Mouse (Mus musculus): ENCODE data around the gene Gja5. TPM values are rescaled to one million over a fixed set of nuclear protein-coding genes. Genes with fewer than 3 reads are reported as not detected.
A peak's percentile ranks its signal among the peaks of the same experiment; 100 is the strongest.

Gja5 gene
- 2.5 TPM in 2 replicates for polyA plus RNA-seq (2016; fragmentation: Nextera tagmentation; extraction: Ambion mirVana)

DNA sequence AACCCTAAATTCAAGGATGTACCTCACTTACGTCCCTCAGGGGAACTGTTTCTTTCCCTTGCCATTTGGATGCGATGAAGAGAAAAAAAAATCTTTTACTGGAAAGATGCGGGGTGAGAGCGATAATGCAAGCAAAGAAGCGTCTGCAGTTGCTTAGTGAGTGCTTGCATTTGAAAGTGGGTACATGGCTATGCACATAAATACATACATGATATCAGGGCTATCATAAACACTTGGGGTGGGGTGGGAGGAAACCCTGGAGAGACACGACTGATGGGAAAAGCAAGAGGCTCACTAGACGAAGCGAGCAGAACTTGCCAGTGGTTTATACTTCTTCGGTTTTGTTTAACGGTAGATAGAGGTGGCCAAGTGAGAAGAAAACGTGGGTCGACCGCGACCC, at the start of gene Gja5:
TSS of gene Gja5 (plus strand) at position 301 of the 400 bp plus-strand sequence.
- WGBS (ENCODE audit: insufficient replicate concordance), result 11% methylated on average over 14 of the region's 14 CpGs
- no peak for ATAC-seq
- Histone ChIP-seq H3K36me3 (no peaks in the 10 kb centered on the region), H3K4me3 (peak within 1 kb of the TSS; percentile 94), H3K27ac (0 out of 2 replicates have a peak within 1 kb of the TSS, but pooled peaks have one; percentile 26), H3K9ac (peak within 1 kb of the TSS; percentile 93), H3K27me3 (replicated peaks) (peaks cover 8% of the 10 kb centered on the region; the same call in 1 of the 2 replicates), H3K4me2 (peak within 1 kb of the TSS; percentile 88), H3K9me3 (replicated peaks) (no peaks in the 10 kb centered on the region), H3K4me1 (peaks cover 28% of the 10 kb centered on the region)

GRCm38 (mm10) chr3:96855833-96856232, 48.7 kb upstream of the Gja5 start:
- no peaks in the 10 kb centered on the region for H3K27me3 ChIP-seq (replicated peaks)
- 75% methylated on average over 3 of the region's 3 CpGs for WGBS (ENCODE audit: insufficient replicate concordance)
- H3K4me2 ChIP-seq, result no peak overlapping the region
- no peaks in the 10 kb centered on the region for H3K9me3 ChIP-seq (replicated peaks)
- peaks cover 7% of the 10 kb centered on the region for H3K36me3 ChIP-seq
- ATAC-seq, result no peak
- no peak overlapping the region for H3K9ac ChIP-seq
- no peak overlapping the region for H3K27ac ChIP-seq
- H3K4me1 ChIP-seq, result no peaks in the 10 kb centered on the region
- H3K4me3 ChIP-seq, result no peak overlapping the region

GRCm38 (mm10) chr3:96860498-96860897, 44.0 kb upstream of the Gja5 start:
- 92% methylated on average over 5 of the region's 5 CpGs for WGBS (ENCODE audit: insufficient replicate concordance)

GRCm38 (mm10) chr3:96867863-96868262, 36.6 kb upstream of the Gja5 start:
- H3K36me3 ChIP-seq, result peaks cover 51% of the 10 kb centered on the region
- WGBS (ENCODE audit: insufficient replicate concordance), result 85% methylated on average over 3 of the region's 3 CpGs
- H3K9ac ChIP-seq, result no peak overlapping the region
- H3K9me3 ChIP-seq (replicated peaks), result no peaks in the 10 kb centered on the region
- no peak overlapping the region for H3K4me2 ChIP-seq
- H3K27me3 ChIP-seq (replicated peaks), result no peaks in the 10 kb centered on the region
- H3K4me3 ChIP-seq, result no peak overlapping the region
- H3K4me1 ChIP-seq, result no peaks in the 10 kb centered on the region
- no peak for ATAC-seq
- H3K27ac ChIP-seq, result no peak overlapping the region

More at GRCm38 (mm10) chr3:96860498-96860897, 44.0 kb upstream of the Gja5 start:
- Histone ChIP-seq H3K27ac (no peak overlapping the region), H3K9ac (no peak overlapping the region), H3K4me1 (no peaks in the 10 kb centered on the region), H3K9me3 (replicated peaks) (no peaks in the 10 kb centered on the region), H3K4me2 (no peak overlapping the region), H3K27me3 (replicated peaks) (no peaks in the 10 kb centered on the region), H3K36me3 (peaks cover 10% of the 10 kb centered on the region), H3K4me3 (no peak overlapping the region)
- ATAC-seq, result no peak

GRCm38 (mm10) chr3:96868566-96868965, 35.9 kb upstream of the Gja5 start:
- no peak for ATAC-seq
- no peak overlapping the region for H3K9ac ChIP-seq
- H3K27me3 ChIP-seq (replicated peaks), result no peaks in the 10 kb centered on the region
- H3K4me3 ChIP-seq, result no peak overlapping the region
- H3K27ac ChIP-seq, result no peak overlapping the region
- no peaks in the 10 kb centered on the region for H3K4me1 ChIP-seq
- no peaks in the 10 kb centered on the region for H3K9me3 ChIP-seq (replicated peaks)
- WGBS (ENCODE audit: insufficient replicate concordance), result 79% methylated on average over 8 of the region's 8 CpGs
- H3K36me3 ChIP-seq, result peaks cover 58% of the 10 kb centered on the region
- no peak overlapping the region for H3K4me2 ChIP-seq

GRCm38 (mm10) chr3:96869091-96869490, 35.4 kb upstream of the Gja5 start:
- Histone ChIP-seq H3K9ac (no peak overlapping the region), H3K4me1 (no peaks in the 10 kb centered on the region), H3K9me3 (replicated peaks) (no peaks in the 10 kb centered on the region), H3K27me3 (replicated peaks) (no peaks in the 10 kb centered on the region), H3K4me3 (no peak overlapping the region), H3K4me2 (no peak overlapping the region), H3K27ac (no peak overlapping the region), H3K36me3 (peaks cover 63% of the 10 kb centered on the region)
- 82% methylated on average over 7 of the region's 7 CpGs for WGBS (ENCODE audit: insufficient replicate concordance)
- ATAC-seq, result no peak

DNA sequence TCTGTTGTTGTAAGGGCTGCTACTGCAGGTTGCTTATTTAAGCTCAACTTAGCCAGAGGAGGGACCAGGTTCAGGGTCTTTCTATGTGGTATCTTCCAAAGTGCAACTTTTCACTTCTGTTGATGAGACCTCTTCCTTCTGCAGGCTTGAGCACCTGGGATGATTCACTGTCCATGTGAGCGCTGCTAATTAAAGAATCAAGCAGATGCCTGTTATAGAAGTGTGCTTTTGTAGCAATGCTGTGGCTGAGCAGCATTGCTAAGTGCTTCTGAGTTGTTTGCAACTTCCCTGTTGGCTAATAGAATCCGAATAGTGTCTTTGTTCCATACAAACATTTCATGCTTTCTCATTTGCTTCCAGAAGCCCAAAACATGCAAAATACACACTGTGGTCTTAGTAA, 34.2 kb upstream of the Gja5 start:
- H3K36me3 ChIP-seq, result peaks cover 74% of the 10 kb centered on the region
- 74% methylated on average over 2 of the region's 2 CpGs for WGBS (ENCODE audit: insufficient replicate concordance)
- H3K4me2 ChIP-seq, result no peak overlapping the region
- H3K27me3 ChIP-seq (replicated peaks), result no peaks in the 10 kb centered on the region
- H3K9me3 ChIP-seq (replicated peaks), result no peaks in the 10 kb centered on the region
- no peak overlapping the region for H3K4me3 ChIP-seq
- H3K27ac ChIP-seq, result no peak overlapping the region
- no peaks in the 10 kb centered on the region for H3K4me1 ChIP-seq
- ATAC-seq, result no peak
- no peak overlapping the region for H3K9ac ChIP-seq

- Histone ChIP-seq H3K4me2 (no peak overlapping the region), H3K4me1 (no peaks in the 10 kb centered on the region), H3K9ac (no peak overlapping the region), H3K9me3 (replicated peaks) (no peaks in the 10 kb centered on the region), H3K27ac (no peak overlapping the region), H3K4me3 (no peak overlapping the region), H3K27me3 (replicated peaks) (no peaks in the 10 kb centered on the region), H3K36me3 (peaks cover 81% of the 10 kb centered on the region)
- 84% methylated on average over 8 of the region's 8 CpGs for WGBS (ENCODE audit: insufficient replicate concordance)
- ATAC-seq, result no peak
Measured at GRCm38 (mm10) chr3:96871070-96871469, 33.4 kb upstream of the Gja5 start.

DNA sequence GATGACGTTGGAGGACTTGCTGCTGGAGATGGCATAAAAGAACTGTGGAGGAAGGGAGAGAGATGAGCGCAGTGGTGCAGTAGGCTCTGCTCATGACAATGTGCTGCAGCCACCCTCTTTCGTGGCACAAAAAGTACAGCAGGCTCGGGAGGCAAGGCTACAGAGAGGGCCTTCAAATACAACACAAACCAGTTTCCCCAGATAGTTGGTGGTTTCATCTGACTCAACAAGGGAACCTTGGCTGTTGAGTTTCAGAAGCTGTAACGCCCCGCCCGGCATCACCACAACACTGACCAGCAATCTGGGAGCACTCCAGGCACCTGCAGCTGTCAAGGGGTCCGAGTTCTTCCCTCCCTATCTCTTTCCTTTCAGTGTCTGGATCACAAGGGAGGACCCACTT, 32.0 kb upstream of the Gja5 start:
- Histone ChIP-seq H3K36me3 (peaks cover 90% of the 10 kb centered on the region), H3K9ac (no peak overlapping the region), H3K4me2 (no peak overlapping the region), H3K9me3 (replicated peaks) (no peaks in the 10 kb centered on the region), H3K4me3 (no peak overlapping the region), H3K4me1 (no peaks in the 10 kb centered on the region), H3K27ac (no peak overlapping the region), H3K27me3 (replicated peaks) (no peaks in the 10 kb centered on the region)
- WGBS (ENCODE audit: insufficient replicate concordance), result 84% methylated on average over 8 of the region's 8 CpGs
- no peak for ATAC-seq

DNA sequence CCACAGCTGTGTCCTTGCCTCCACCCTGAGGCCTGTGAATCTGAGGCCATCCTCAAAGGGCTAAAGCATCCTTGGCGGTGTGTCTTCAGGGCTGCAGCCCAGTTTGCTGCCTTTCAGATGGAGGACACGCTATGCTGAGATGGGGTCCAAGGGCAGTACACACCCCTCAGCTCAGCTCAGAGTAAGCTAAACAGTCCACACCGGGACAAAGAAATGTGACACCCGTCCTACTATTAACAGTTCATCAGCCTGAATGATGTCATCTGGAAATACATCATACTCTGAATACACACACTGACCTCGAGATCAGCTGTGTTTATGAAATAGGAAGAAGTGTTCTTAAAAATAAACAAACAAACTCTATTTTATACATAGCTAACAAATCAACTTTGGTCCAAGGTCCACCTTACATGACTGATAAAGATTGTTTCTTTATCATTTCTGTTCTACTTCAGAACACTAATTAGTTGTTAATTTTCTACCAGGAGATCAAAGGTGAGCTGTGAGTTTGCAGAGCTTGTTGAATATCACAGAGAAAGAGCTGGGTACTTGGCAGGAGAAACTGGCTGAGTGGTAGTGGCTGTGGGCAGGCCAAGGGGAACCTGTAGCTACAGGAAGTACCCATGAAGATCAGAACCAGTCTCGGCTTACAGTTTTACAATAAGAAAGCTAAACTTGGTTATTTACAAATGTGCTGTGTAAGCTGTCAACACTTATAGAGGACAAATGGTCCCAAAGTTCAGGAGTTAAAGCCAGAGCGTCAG, 29.5 kb upstream of the Gja5 start:
- Histone ChIP-seq H3K4me2 (no peak overlapping the region), H3K27me3 (replicated peaks) (no peaks in the 10 kb centered on the region), H3K9me3 (replicated peaks) (no peaks in the 10 kb centered on the region), H3K4me3 (no peak overlapping the region), H3K27ac (no peak overlapping the region), H3K9ac (no peak overlapping the region), H3K36me3 (peaks cover 86% of the 10 kb centered on the region), H3K4me1 (no peaks in the 10 kb centered on the region)
- ATAC-seq, result no peak
- whole genome bisulfite sequencing (ENCODE audit: insufficient replicate concordance), result 74% methylated on average over 7 of the region's 7 CpGs

GRCm38 (mm10) chr3:96879536-96879935, 25.0 kb upstream of the Gja5 start:
- no peak for ATAC-seq
- H3K36me3 ChIP-seq, result peaks cover 86% of the 10 kb centered on the region
- 82% methylated on average over 9 of the region's 9 CpGs for WGBS (ENCODE audit: insufficient replicate concordance)
- H3K4me1 ChIP-seq, result no peaks in the 10 kb centered on the region
- no peak overlapping the region for H3K9ac ChIP-seq
- H3K4me3 ChIP-seq, result no peak overlapping the region
- no peaks in the 10 kb centered on the region for H3K27me3 ChIP-seq (replicated peaks)
- no peak overlapping the region for H3K27ac ChIP-seq
- no peak overlapping the region for H3K4me2 ChIP-seq
- H3K9me3 ChIP-seq (replicated peaks), result no peaks in the 10 kb centered on the region

GRCm38 (mm10) chr3:96880385-96880784, 24.1 kb upstream of the Gja5 start:
- no peaks in the 10 kb centered on the region for H3K4me1 ChIP-seq
- H3K27ac ChIP-seq, result no peak overlapping the region
- H3K9me3 ChIP-seq (replicated peaks), result no peaks in the 10 kb centered on the region
- no peak overlapping the region for H3K9ac ChIP-seq
- no peak overlapping the region for H3K4me3 ChIP-seq
- no peaks in the 10 kb centered on the region for H3K27me3 ChIP-seq (replicated peaks)
- no peak overlapping the region for H3K4me2 ChIP-seq
- WGBS (ENCODE audit: insufficient replicate concordance), result 76% methylated on average over 4 of the region's 4 CpGs
- no peak for ATAC-seq
- H3K36me3 ChIP-seq, result peaks cover 83% of the 10 kb centered on the region

GRCm38 (mm10) chr3:96881557-96881956, 22.9 kb upstream of the Gja5 start:
- 70% methylated on average over 6 of the region's 6 CpGs for WGBS (ENCODE audit: insufficient replicate concordance)
- no peak overlapping the region for H3K27ac ChIP-seq
- H3K4me3 ChIP-seq, result no peak overlapping the region
- H3K4me1 ChIP-seq, result no peaks in the 10 kb centered on the region
- H3K4me2 ChIP-seq, result no peak overlapping the region
- H3K36me3 ChIP-seq, result peaks cover 85% of the 10 kb centered on the region
- H3K9ac ChIP-seq, result no peak overlapping the region
- no peak for ATAC-seq
- H3K27me3 ChIP-seq (replicated peaks), result no peaks in the 10 kb centered on the region
- H3K9me3 ChIP-seq (replicated peaks), result no peaks in the 10 kb centered on the region
